Mouse (Mus musculus) common myeloid progenitor, adult 5-6 weeks (primary cell): ENCODE data around the gene Dntt. TPM values are rescaled to one million over a fixed set of nuclear protein-coding genes. Genes with fewer than 3 reads are reported as not detected.
A peak's percentile ranks its signal among the peaks of the same experiment; 100 is the strongest.

Source experiments
- ATAC-seq: replicated peaks from 2 replicates; pipeline ENCODE4 v1.8.0; 2016; ENCODE audit warnings: low read depth, mild to moderate bottlenecking, moderate TSS enrichment, inconsistent platforms; ENCODE audit not compliant: poor library complexity, severe bottlenecking
- total RNA-seq: library from RNA; stranded (forward); fragments of 200-1000, 187-1606 nt; gene quantifications from 2 replicates; pipeline ENCODE4 v1.2.3, GENCODE M21; 2017

The Dntt gene
- 105 and 124 TPM in 2 replicates for total RNA-seq

- ATAC-seq: no peak
These were observed at the start of gene Dntt for GRCm38 (mm10) chr19:41029219-41029618. Dntt (plus strand) TSS chr19:41029275.

GRCm38 (mm10) chr19:40980671-40981070, 48.4 kb upstream of the Dntt start:
- ATAC-seq: no peak

GRCm38 (mm10) chr19:40984536-40984935, 44.5 kb upstream of the Dntt start:
- no peak for ATAC-seq

- no peak for ATAC-seq
These were observed 40.2 kb upstream of the Dntt start for GRCm38 (mm10) chr19:40988856-40989255.

- no peak for ATAC-seq
These were observed 39.0 kb upstream of the Dntt start for GRCm38 (mm10) chr19:40989961-40990600.

GRCm38 (mm10) chr19:40990781-40991343, 38.2 kb upstream of the Dntt start:
- no peak for ATAC-seq

- ATAC-seq: no peak
These were observed 37.4 kb upstream of the Dntt start for GRCm38 (mm10) chr19:40991626-40992025.

GRCm38 (mm10) chr19:40992096-40992495, 37.0 kb upstream of the Dntt start:
- ATAC-seq: no peak

- no peak for ATAC-seq
These were observed 36.5 kb upstream of the Dntt start for GRCm38 (mm10) chr19:40992517-40993044.

GRCm38 (mm10) chr19:40993356-40993755, 35.7 kb upstream of the Dntt start:
- ATAC-seq: no peak

- ATAC-seq: peak; percentile 75
These were observed 35.0 kb upstream of the Dntt start, which contains the start of gene Blnk for GRCm38 (mm10) chr19:40994057-40994585. Blnk (minus strand) TSS chr19:40994535.

- no peak for ATAC-seq
These were observed 34.2 kb upstream of the Dntt start for GRCm38 (mm10) chr19:40994911-40995310.

GRCm38 (mm10) chr19:40995449-40996401, 33.4 kb upstream of the Dntt start:
- ATAC-seq: peak; percentile 18; the same call in 1 of the 2 replicates

- ATAC-seq: no peak
These were observed 32.4 kb upstream of the Dntt start for GRCm38 (mm10) chr19:40996722-40997121.

GRCm38 (mm10) chr19:40998469-40999170, 30.5 kb upstream of the Dntt start:
- peak; percentile 59 for ATAC-seq

GRCm38 (mm10) chr19:40999569-40999968, 29.5 kb upstream of the Dntt start:
- ATAC-seq: no peak; the same call in 1 of the 2 replicates

- no peak for ATAC-seq
These were observed 25.3 kb upstream of the Dntt start for GRCm38 (mm10) chr19:41003694-41004315.

GRCm38 (mm10) chr19:41006621-41007020, 22.5 kb upstream of the Dntt start:
- ATAC-seq: no peak

- no peak for ATAC-seq
These were observed 21.7 kb upstream of the Dntt start for GRCm38 (mm10) chr19:41007326-41007725.
